Mouse (Mus musculus) liver, adult 2 months (tissue): ENCODE data around the gene Atp13a1.

Source experiments
- CTCF ChIP-seq: fragments of 200-500 bp; IDR thresholded peaks from 2 replicates; pipeline ENCODE4 v1.5.1; 2011; ENCODE audit warnings: low read depth, low read length, control low read depth
- POLR2A ChIP-seq: fragments of 200-500 bp; IDR thresholded peaks from 2 replicates; pipeline ENCODE4 v1.6.1; 2011; ENCODE audit warnings: low read length, control low read depth; ENCODE audit not compliant: insufficient read depth; ENCODE audit errors: extremely low read depth

GRCm38 (mm10) chr8:69772106-69772505, 18.9 kb upstream of the Atp13a1 start:
- TF ChIP-seq CTCF (no peak), POLR2A (no peak)
